Mouse (Mus musculus) C2C12 (cell line): ENCODE measurements around the gene Ccdc42.

Experiments used
- CEBPB ChIP-seq: IDR thresholded peaks from one replicate; pipeline ENCODE4 v1.6.1; 2011; ENCODE audit warnings: low read depth, mild to moderate bottlenecking, control low read depth, moderate library complexity
- CTCF ChIP-seq: IDR thresholded peaks from one replicate; pipeline ENCODE4 v1.5.1; 2011; ENCODE audit not compliant: control insufficient read depth, insufficient read depth, insufficient read length
- MAX ChIP-seq: IDR thresholded peaks from one replicate; pipeline ENCODE4 v1.6.1; 2011; ENCODE audit warnings: mild to moderate bottlenecking, control low read depth
- MYOD1 ChIP-seq: IDR thresholded peaks from one replicate; pipeline ENCODE4 v1.6.1; 2011; ENCODE audit warnings: low read depth; ENCODE audit not compliant: control insufficient read depth, insufficient read length
- MYOG ChIP-seq: IDR thresholded peaks from one replicate; pipeline ENCODE4 v1.6.1; 2011; ENCODE audit not compliant: control insufficient read depth, insufficient read length; ENCODE audit errors: extremely low read depth
- USF1 ChIP-seq: IDR thresholded peaks from one replicate; pipeline ENCODE4 v1.6.1; 2011; ENCODE audit warnings: low read depth, mild to moderate bottlenecking, control low read depth, moderate library complexity

GRCm38 (mm10) chr11:68583225-68583624 is 3.6 kb upstream of the Ccdc42 start:
- TF ChIP-seq CTCF (no peak), MYOD1 (no peak), MYOG (no peak), MAX (no peak), CEBPB (no peak), USF1 (no peak)
